In the genomic region with DNA sequence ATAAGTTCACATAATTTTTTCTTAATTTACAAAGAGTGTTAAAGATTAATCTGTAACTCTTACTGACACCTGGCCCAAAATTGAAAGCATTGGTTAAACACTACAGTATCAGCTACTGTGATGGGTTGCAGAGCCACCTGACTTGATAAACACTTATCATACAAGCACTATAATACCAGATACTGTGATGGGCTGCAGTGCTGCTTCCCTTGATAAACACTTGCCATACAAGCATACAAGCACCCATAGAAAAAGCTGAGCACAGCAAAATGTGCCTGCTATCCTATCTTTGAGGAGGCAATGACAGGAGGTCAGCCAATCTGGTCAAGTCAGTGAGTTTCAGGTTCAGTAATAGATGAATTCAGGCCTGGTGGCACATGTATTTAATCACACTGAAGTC, we compare ENCODE assay signal across 26 mouse cellular contexts. TPM values are rescaled to one million over a fixed set of nuclear protein-coding genes. Genes with fewer than 3 reads are reported as not detected.
DNase-seq lines count a peak whose midpoint lies in the region; ATAC-seq and TF ChIP-seq lines count a peak whose summit lies in the region.
"Had no signal": no experiment of that assay in that cellular context is flagged by ENCODE, and none has a peak within 500 bp of the region (broad histone marks: within the 10 kb centered on the region; RNA-seq: fewer than 3 reads in every experiment).

No protein-coding gene starts in this region.

- ATAC-seq in liver, embryonic 11.5 days (replicated peaks; ENCODE audit: low FRiP score) = peak; percentile 38
- no peak for ATAC-seq in liver, postnatal 0 days
- peak; percentile 30 for ATAC-seq in liver, embryonic 13.5 days (ENCODE audit: low read depth)
- peak; percentile 50 for ATAC-seq in megakaryocyte progenitor cell, adult 5-6 weeks (replicated peaks; ENCODE audit: poor library complexity)
- ATAC-seq: activated CD4-positive, CD25-positive, alpha-beta regulatory T cell, adult 4 months; forebrain, embryonic 14.5 days; forebrain, postnatal 0 days; hindbrain, embryonic 16.5 days had no signal

- H3K4me1 ChIP-seq in liver, embryonic 11.5 days (replicated peaks; ENCODE audit: control insufficient read depth, insufficient read depth, low read length) = no peaks in the 10 kb centered on the region
- no peaks in the 10 kb centered on the region for H3K4me1 ChIP-seq in liver, postnatal 0 days (ENCODE audit: insufficient read depth)
- no peaks in the 10 kb centered on the region for H3K4me1 ChIP-seq in liver, embryonic 13.5 days (replicated peaks)
- H3K4me1 ChIP-seq: embryonic facial prominence, embryonic 12.5 days; embryonic facial prominence, embryonic 15.5 days; heart, embryonic 12.5 days; heart, embryonic 15.5 days had no signal

- DNase-seq in liver, embryonic 11.5 days (ENCODE audit: low spot score) = no peak
- DNase-seq in liver, postnatal 0 days = no peak
- DNase-seq in liver, embryonic 13.5 days = no peak
- no peak for DNase-seq in frontal cortex, postnatal 36 days (ENCODE audit: low spot score in 2 of 2)
- no peak for DNase-seq in lung, postnatal 10 days
- DNase-seq: adrenal gland, postnatal 10 days; adrenal gland, postnatal 36 days; cerebellum, adult 18-20 months; cerebellum, adult 9-10 months; cerebellum, postnatal 14 days; forebrain, postnatal 0 days; gastrocnemius, postnatal 25 days; heart, adult 18-20 months; heart, postnatal 10 days; heart, postnatal 36 days had no signal

- H3K9me3 ChIP-seq in liver, embryonic 11.5 days (ENCODE audit: control insufficient read depth, low read length) = no peaks in the 10 kb centered on the region
- peaks cover 3% of the 10 kb centered on the region; the same call in 1 of the 2 replicates for H3K9me3 ChIP-seq in liver, postnatal 0 days (ENCODE audit: low read length)
- H3K9me3 ChIP-seq in liver, embryonic 13.5 days (replicated peaks) = no peaks in the 10 kb centered on the region
- H3K9me3 ChIP-seq: embryonic facial prominence, embryonic 12.5 days; embryonic facial prominence, embryonic 15.5 days; heart, embryonic 12.5 days; heart, embryonic 15.5 days; hindbrain, embryonic 10.5 days; hindbrain, embryonic 13.5 days had no signal

- H3K9ac ChIP-seq in liver, embryonic 11.5 days (ENCODE audit: low read depth, low read length) = no peak overlapping the region
- H3K9ac ChIP-seq in liver, postnatal 0 days (replicated peaks) = no peak overlapping the region
- no peak overlapping the region for H3K9ac ChIP-seq in liver, embryonic 13.5 days
- H3K9ac ChIP-seq: embryonic facial prominence, embryonic 12.5 days; embryonic facial prominence, embryonic 15.5 days; forebrain, postnatal 0 days; heart, embryonic 12.5 days; heart, embryonic 15.5 days; hindbrain, embryonic 13.5 days had no signal

- H3K27ac ChIP-seq in liver, embryonic 11.5 days (ENCODE audit: low read depth, low read length) = no peak overlapping the region
- no peak overlapping the region for H3K27ac ChIP-seq in liver, postnatal 0 days (ENCODE audit: low read depth)
- H3K27ac ChIP-seq in liver, embryonic 13.5 days = no peak overlapping the region
- H3K27ac ChIP-seq: embryonic facial prominence, embryonic 12.5 days; embryonic facial prominence, embryonic 15.5 days; heart, embryonic 15.5 days; hindbrain, embryonic 10.5 days; hindbrain, embryonic 13.5 days had no signal

- H3K4me2 ChIP-seq in liver, embryonic 11.5 days = no peak overlapping the region
- H3K4me2 ChIP-seq in liver, postnatal 0 days (ENCODE audit: low read depth, low read length) = no peak overlapping the region
- no peak overlapping the region for H3K4me2 ChIP-seq in liver, embryonic 13.5 days
- H3K4me2 ChIP-seq: embryonic facial prominence, embryonic 12.5 days; embryonic facial prominence, embryonic 15.5 days; heart, embryonic 12.5 days; heart, embryonic 15.5 days; hindbrain, embryonic 13.5 days had no signal

- H3K27me3 ChIP-seq in liver, embryonic 11.5 days (replicated peaks; ENCODE audit: control insufficient read depth, insufficient read depth, low read length) = no peaks in the 10 kb centered on the region
- no peaks in the 10 kb centered on the region for H3K27me3 ChIP-seq in liver, postnatal 0 days (ENCODE audit: insufficient read depth, low read length)
- no peaks in the 10 kb centered on the region for H3K27me3 ChIP-seq in liver, embryonic 13.5 days
- H3K27me3 ChIP-seq: CH12.LX; embryonic facial prominence, embryonic 12.5 days; embryonic facial prominence, embryonic 15.5 days; heart, embryonic 12.5 days; heart, embryonic 15.5 days; hindbrain, embryonic 13.5 days had no signal

- no peak overlapping the region for H3K4me3 ChIP-seq in liver, embryonic 11.5 days (ENCODE audit: low read depth, low read length)
- no peak overlapping the region for H3K4me3 ChIP-seq in liver, postnatal 0 days (ENCODE audit: low read depth, low read length)
- no peak overlapping the region for H3K4me3 ChIP-seq in liver, embryonic 13.5 days (replicated peaks)
- H3K4me3 ChIP-seq: embryonic facial prominence, embryonic 12.5 days; embryonic facial prominence, embryonic 15.5 days; heart, embryonic 12.5 days; heart, embryonic 15.5 days; hindbrain, embryonic 10.5 days; hindbrain, embryonic 13.5 days had no signal

- peaks cover 64% of the 10 kb centered on the region for H3K36me3 ChIP-seq in liver, embryonic 11.5 days (ENCODE audit: control insufficient read depth, insufficient read depth, low read length)
- peaks cover 72% of the 10 kb centered on the region for H3K36me3 ChIP-seq in liver, postnatal 0 days (replicated peaks; ENCODE audit: insufficient read depth, low read length)
- peaks cover 98% of the 10 kb centered on the region for H3K36me3 ChIP-seq in liver, embryonic 13.5 days

- TF ChIP-seq CTCF in liver, postnatal 0 days (IDR thresholded peaks at IDR 0.05; ENCODE audit: low read depth) = no peak

- TF ChIP-seq EP300 in liver, postnatal 0 days (IDR thresholded peaks at IDR 0.05; ENCODE audit: low read depth) = no peak

RNA-seq across cellular contexts. Expression of a gene that starts 24.2 kb away (rescaled TPM):
- polyA plus RNA-seq in liver, embryonic 11.5 days (2014; fragmentation: Nextera tagmentation; extraction: Ambion mirVana) = 16.8 and 19.5 TPM in 2 replicates
- 4.1 and 5.2 TPM in 2 replicates for polyA plus RNA-seq in liver, postnatal 0 days (2015; fragmentation: Nextera tagmentation; extraction: Ambion mirVana)
- 10.3 and 11.1 TPM in 2 replicates for polyA plus RNA-seq in liver, embryonic 13.5 days (2015; fragmentation: Nextera tagmentation; extraction: Ambion mirVana)
- total RNA-seq in megakaryocyte progenitor cell, adult 5-6 weeks (2015) = 20.8 and 28.5 TPM in 2 replicates
- total RNA-seq in megakaryocyte progenitor cell, adult 5-6 weeks (2017) = 29.6 and 36.6 TPM in 2 replicates

RNA-seq across cellular contexts. Expression of a gene that starts 36.6 kb away (rescaled TPM):
- polyA plus RNA-seq in liver, embryonic 11.5 days (2014; fragmentation: Nextera tagmentation; extraction: Ambion mirVana) = 26.5 and 28.0 TPM in 2 replicates
- 4.5 and 5.3 TPM in 2 replicates for polyA plus RNA-seq in liver, postnatal 0 days (2015; fragmentation: Nextera tagmentation; extraction: Ambion mirVana)
- 10.2 and 12.2 TPM in 2 replicates for polyA plus RNA-seq in liver, embryonic 13.5 days (2015; fragmentation: Nextera tagmentation; extraction: Ambion mirVana)
- 74.0 and 85.9 TPM in 2 replicates for total RNA-seq in megakaryocyte progenitor cell, adult 5-6 weeks (2015)
- total RNA-seq in megakaryocyte progenitor cell, adult 5-6 weeks (2017) = 28.1 and 33.9 TPM in 2 replicates
